Mouse (Mus musculus): Measurements from ENCODE around the gene Fgd3.

Fgd3 gene

DNA sequence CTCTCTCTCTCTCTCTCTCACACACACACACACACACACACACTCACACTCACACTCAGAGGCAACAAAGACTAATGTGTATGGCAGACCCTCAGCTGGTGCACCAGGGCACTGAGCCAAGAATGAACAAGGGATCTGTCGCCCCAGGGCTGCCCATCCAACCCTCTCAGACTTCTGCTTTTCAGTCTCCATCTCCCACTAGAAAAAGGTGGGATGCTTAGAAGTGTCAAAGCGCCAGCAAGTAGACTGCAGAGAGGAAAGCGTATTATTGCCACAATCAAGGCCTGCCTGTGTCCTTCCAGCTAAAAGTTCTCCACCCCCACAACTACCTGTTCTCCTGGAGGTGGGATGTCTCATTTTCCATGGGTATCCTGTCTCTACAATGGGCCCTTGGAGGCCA is 105.7 kb downstream of the Fgd3 start:
- DNase-seq: no peak

DNA sequence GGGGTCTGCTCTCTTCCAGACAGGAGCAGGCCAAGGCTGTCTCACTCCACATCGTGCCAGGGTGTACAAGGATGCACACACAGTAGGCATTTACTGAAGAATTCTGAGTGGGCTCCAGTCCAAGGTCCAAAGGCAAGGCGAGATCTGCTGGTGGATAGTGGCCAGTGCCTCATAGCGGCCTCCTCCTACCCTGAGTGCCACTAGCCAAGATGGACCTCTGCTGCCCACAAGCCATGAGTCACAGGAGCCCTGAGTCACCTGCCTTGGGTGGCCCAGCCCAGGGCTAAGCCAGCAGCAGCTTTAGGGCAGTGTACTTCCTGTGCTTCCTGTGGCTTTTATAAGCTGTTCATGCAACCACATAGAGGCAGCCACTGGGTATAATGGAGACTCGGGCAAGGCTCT is 106.6 kb downstream of the Fgd3 start:
- DNase-seq: no peak

DNA sequence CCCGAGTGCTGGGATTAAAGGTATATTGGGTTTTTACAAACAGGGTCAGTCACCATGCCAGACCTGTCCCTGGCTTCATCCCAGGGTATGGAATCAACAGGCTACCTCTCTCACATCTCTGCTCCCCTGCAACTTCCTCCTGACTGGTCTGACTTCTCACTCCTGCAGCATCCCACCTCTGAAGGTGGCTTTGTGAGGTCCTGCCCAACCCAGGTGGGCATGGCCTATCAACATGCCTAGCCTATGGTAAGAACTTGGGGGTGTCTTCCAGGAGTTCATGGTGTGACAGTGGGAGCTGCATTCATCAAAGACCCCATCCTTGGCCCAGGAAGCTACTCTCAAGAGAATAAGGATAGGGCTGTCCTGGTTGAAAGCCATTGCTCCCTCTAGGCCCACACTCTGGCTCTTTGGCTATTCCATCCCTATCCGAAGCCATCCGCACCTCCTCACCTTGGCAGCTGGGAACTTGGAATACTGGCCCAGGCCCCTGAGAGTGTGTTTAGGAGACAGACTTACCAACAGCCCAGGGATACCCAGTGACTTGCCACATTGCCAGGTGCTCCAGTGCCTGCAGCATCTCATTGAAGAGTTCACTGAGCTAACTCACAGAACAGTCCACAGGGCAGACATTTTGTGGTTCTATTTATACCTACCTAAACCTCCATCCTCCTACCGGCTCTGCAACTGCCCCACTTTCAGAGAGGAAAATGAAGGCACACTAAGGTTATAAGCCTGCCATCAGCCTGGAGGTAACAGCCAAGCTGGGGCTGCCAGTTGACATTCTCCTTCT is 107.2 kb downstream of the Fgd3 start:
- no peak for DNase-seq

All from embryo, embryonic 11 days (tissue).